Comparison of ENCODE assay signal across 13 mouse cellular contexts in genomic region chr6:140897111-140897510, GRCm38 (mm10).
DNase-seq lines count a peak whose midpoint lies in the region; ATAC-seq and TF ChIP-seq lines count a peak whose summit lies in the region.
"Had no signal": no experiment of that assay in that cellular context is flagged by ENCODE, and none has a peak within 500 bp of the region (broad histone marks: within the 10 kb centered on the region; RNA-seq: fewer than 3 reads in every experiment).

No protein-coding gene starts in this region.

- no peak overlapping the region for H3K27ac ChIP-seq in cerebellum, adult 2 months (ENCODE audit: insufficient read depth, low read length)
- H3K27ac ChIP-seq in hindbrain, postnatal 0 days: no peak overlapping the region
- no peak overlapping the region for H3K27ac ChIP-seq in hindbrain, embryonic 12.5 days
- H3K27ac ChIP-seq: liver, embryonic 14.5 days; midbrain, embryonic 15.5 days had no signal

- no peak for TF ChIP-seq CTCF in cerebellum, adult 2 months (IDR thresholded peaks at IDR 0.05; ENCODE audit: borderline replicate concordance, insufficient read depth, low read depth, low read length)
- TF ChIP-seq CTCF in hindbrain, postnatal 0 days (IDR thresholded peaks at IDR 0.05; ENCODE audit: low read depth): no peak

- no peaks in the 10 kb centered on the region for H3K9me3 ChIP-seq in hindbrain, postnatal 0 days (ENCODE audit: low read length)
- no peaks in the 10 kb centered on the region for H3K9me3 ChIP-seq in hindbrain, embryonic 12.5 days (replicated peaks)
- H3K9me3 ChIP-seq: midbrain, embryonic 15.5 days had no signal

- no peak overlapping the region for H3K9ac ChIP-seq in hindbrain, postnatal 0 days (replicated peaks; ENCODE audit: low read length)
- H3K9ac ChIP-seq in hindbrain, embryonic 12.5 days: no peak overlapping the region
- H3K9ac ChIP-seq: liver, embryonic 14.5 days; midbrain, embryonic 15.5 days had no signal

- peak overlapping the region; percentile 32; the same call in 1 of the 2 replicates for H3K4me2 ChIP-seq in hindbrain, postnatal 0 days (ENCODE audit: low read depth, low read length)
- no peak overlapping the region for H3K4me2 ChIP-seq in hindbrain, embryonic 12.5 days (replicated peaks)
- H3K4me2 ChIP-seq: midbrain, embryonic 15.5 days had no signal

- WGBS in cerebellum, adult 2 months: 12% methylated on average over 8 of the region's 8 CpGs
- WGBS in hindbrain, postnatal 0 days: 18% methylated on average over 8 of the region's 8 CpGs
- 33% methylated on average over 8 of the region's 8 CpGs for WGBS in hindbrain, embryonic 12.5 days

- no peak for TF ChIP-seq POLR2A in cerebellum, adult 2 months (IDR thresholded peaks at IDR 0.05; ENCODE audit: borderline replicate concordance, insufficient read depth, low read length)

- no peaks in the 10 kb centered on the region for H3K36me3 ChIP-seq in hindbrain, postnatal 0 days (ENCODE audit: insufficient read depth, low read length)
- no peaks in the 10 kb centered on the region for H3K36me3 ChIP-seq in hindbrain, embryonic 12.5 days
- H3K36me3 ChIP-seq: G1E; midbrain, embryonic 15.5 days had no signal

- H3K4me1 ChIP-seq in cerebellum, adult 2 months (ENCODE audit: control insufficient read depth, insufficient read depth, low read length): peaks cover 5% of the 10 kb centered on the region
- H3K4me1 ChIP-seq in hindbrain, postnatal 0 days (ENCODE audit: insufficient read depth, low read length): no peaks in the 10 kb centered on the region
- H3K4me1 ChIP-seq in hindbrain, embryonic 12.5 days: no peaks in the 10 kb centered on the region
- H3K4me1 ChIP-seq: midbrain, embryonic 15.5 days had no signal

- DNase-seq in cerebellum, adult 2 months: peak; percentile 26 to 28
- no peak for DNase-seq in cerebellum, adult 11 months
- peak; percentile 31 for DNase-seq in hindbrain, postnatal 0 days (ENCODE audit: low spot score)
- peak; percentile 58 for DNase-seq in R1 (ENCODE audit: low read depth, low spot score)
- DNase-seq in lung, postnatal 10 days: peak; percentile 44
- no peak for DNase-seq in left cerebral cortex, adult 18-20 months (ENCODE audit: low spot score in 2 of 2)
- no peak for DNase-seq in embryo, embryonic 10 days (ENCODE audit: low spot score)
- DNase-seq: kidney, adult 11 months; layer of hippocampus, postnatal 36 days had no signal

- no peaks in the 10 kb centered on the region for H3K27me3 ChIP-seq in cerebellum, adult 2 months (ENCODE audit: control insufficient read depth, insufficient read depth, low read length)
- H3K27me3 ChIP-seq in hindbrain, postnatal 0 days (ENCODE audit: insufficient read depth, low read length): no peaks in the 10 kb centered on the region
- no peaks in the 10 kb centered on the region for H3K27me3 ChIP-seq in hindbrain, embryonic 12.5 days
- H3K27me3 ChIP-seq: midbrain, embryonic 15.5 days had no signal

- ATAC-seq in hindbrain, postnatal 0 days: no peak
- ATAC-seq in hindbrain, embryonic 12.5 days (ENCODE audit: low FRiP score): no peak
- ATAC-seq: midbrain, embryonic 15.5 days had no signal

- no peak overlapping the region for H3K4me3 ChIP-seq in cerebellum, adult 2 months (replicated peaks; ENCODE audit: insufficient read depth, low read depth, low read length)
- no peak overlapping the region for H3K4me3 ChIP-seq in hindbrain, postnatal 0 days (ENCODE audit: low read length)
- H3K4me3 ChIP-seq in hindbrain, embryonic 12.5 days: no peak overlapping the region
- H3K4me3 ChIP-seq: midbrain, embryonic 15.5 days had no signal

Comparison
In these comparisons a context has a peak if more than half of its experiments do, and no peak if none do; other contexts are left out.
1. DNase-seq: peak in cerebellum, adult 2 months (2 of 2), hindbrain, postnatal 0 days (single experiment), R1 (single experiment) and lung, postnatal 10 days (single experiment); none in cerebellum, adult 11 months (single experiment), left cerebral cortex, adult 18-20 months (0 of 2) and embryo, embryonic 10 days (single experiment).